Mouse (Mus musculus) urinary bladder, postnatal 10 days (tissue): Measurements from ENCODE around the gene Eci2.
"Not testable (repeated sequence)": the region's sequence is repeated elsewhere in the genome, so short reads cannot be mapped to it uniquely, and the experiment has no call there.

ENCODE experiments used
- DNase-seq: peaks from one replicate; pipeline ENCODE4 v3.0.0; 2022; ENCODE audit warnings: low spot score

Eci2 gene

GRCm38 (mm10) chr13:34991581-34992273 is 35.2 kb downstream of the Eci2 start:
- DNase-seq: no peak

GRCm38 (mm10) chr13:34983479-34983878 is 43.4 kb downstream of the Eci2 start:
- not testable (repeated sequence) for DNase-seq

- not testable (repeated sequence) for DNase-seq
Observed at GRCm38 (mm10) chr13:34978635-34979034, 48.3 kb downstream of the Eci2 start.

- DNase-seq: no peak
Observed at GRCm38 (mm10) chr13:34977410-34977809, 49.5 kb downstream of the Eci2 start.

GRCm38 (mm10) chr13:34976116-34976515 is 50.8 kb downstream of the Eci2 start:
- DNase-seq: no peak

GRCm38 (mm10) chr13:34973770-34974169 is 53.1 kb downstream of the Eci2 start:
- no peak for DNase-seq

- no peak for DNase-seq
Observed at GRCm38 (mm10) chr13:34973149-34973548, 53.7 kb downstream of the Eci2 start.

GRCm38 (mm10) chr13:34972456-34972855 is 54.4 kb downstream of the Eci2 start:
- not testable (repeated sequence) for DNase-seq

- not testable (repeated sequence) for DNase-seq
Observed at GRCm38 (mm10) chr13:34965647-34966046, 61.2 kb downstream of the Eci2 start.

GRCm38 (mm10) chr13:34964866-34965265 is 62.0 kb downstream of the Eci2 start:
- DNase-seq: no peak

GRCm38 (mm10) chr13:34964419-34964818 is 62.5 kb downstream of the Eci2 start:
- DNase-seq: no peak

- no peak for DNase-seq
Observed at GRCm38 (mm10) chr13:34963511-34964397, 63.1 kb downstream of the Eci2 start, which contains the start of gene Eci3. TSS of gene Eci3 (minus strand) at chr13:34963810.

GRCm38 (mm10) chr13:34960996-34961770 is 65.7 kb downstream of the Eci2 start:
- DNase-seq: no peak

- not testable (repeated sequence) for DNase-seq
Observed at GRCm38 (mm10) chr13:34958158-34958557, 68.7 kb downstream of the Eci2 start.

GRCm38 (mm10) chr13:34956901-34957300 is 70.0 kb downstream of the Eci2 start:
- no peak for DNase-seq

- not testable (repeated sequence) for DNase-seq
Observed at GRCm38 (mm10) chr13:34951437-34951836, 75.5 kb downstream of the Eci2 start.

- no peak for DNase-seq
Observed at GRCm38 (mm10) chr13:34942370-34942769, 84.5 kb downstream of the Eci2 start.

- DNase-seq: no peak
Observed at GRCm38 (mm10) chr13:34934931-34935644, 91.8 kb downstream of the Eci2 start.
